ENCODE assay signal across 30 mouse cellular contexts in genomic region chr17:79236244-79236781, GRCm38 (mm10).
DNase-seq lines count a peak whose midpoint lies in the region; ATAC-seq and TF ChIP-seq lines count a peak whose summit lies in the region.
"Had no signal": no experiment of that assay in that cellular context is flagged by ENCODE, and none has a peak within 500 bp of the region (broad histone marks: within the 10 kb centered on the region; RNA-seq: fewer than 3 reads in every experiment).

No protein-coding gene starts in this region.

- H3K4me3 ChIP-seq in CH12.LX (replicated peaks in 1 of 3; ENCODE audit: low read depth in 2 of 3, low read length in 2 of 3, poor library complexity in 1 of 3), result no peak overlapping the region
- H3K4me3 ChIP-seq in bone marrow macrophage, adult 2 months (ENCODE audit: insufficient read depth, low read length), result peak overlapping the region; percentile 26; the same call in 1 of the 2 replicates
- H3K4me3 ChIP-seq: embryonic facial prominence, embryonic 12.5 days; embryonic facial prominence, embryonic 15.5 days; erythroblast, embryonic 14.5 days; forebrain, embryonic 10.5 days; forebrain, embryonic 13.5 days; gastrocnemius, adult 2 months; heart, adult 2 months; heart, embryonic 10.5 days; heart, embryonic 13.5 days had no signal

- H3K9ac ChIP-seq in CH12.LX (ENCODE audit: insufficient read depth, low read depth), result no peak overlapping the region
- H3K9ac ChIP-seq: embryonic facial prominence, embryonic 12.5 days; embryonic facial prominence, embryonic 15.5 days; forebrain, embryonic 13.5 days; heart, embryonic 13.5 days; hindbrain, embryonic 14.5 days had no signal

- H3K4me1 ChIP-seq in CH12.LX (ENCODE audit: control insufficient read depth in 1 of 2, insufficient read depth in 2 of 2), result peaks cover 0 to 5% of the 10 kb centered on the region in 2 experiments; a peak in 2 of 4 replicates
- peaks cover 16% of the 10 kb centered on the region for H3K4me1 ChIP-seq in bone marrow macrophage, adult 2 months (ENCODE audit: control insufficient read depth, insufficient read depth, low read length)
- H3K4me1 ChIP-seq: embryonic facial prominence, embryonic 12.5 days; embryonic facial prominence, embryonic 15.5 days; forebrain, embryonic 13.5 days; heart, embryonic 10.5 days; heart, embryonic 13.5 days had no signal

- H3K36me3 ChIP-seq in CH12.LX (replicated peaks in 1 of 2; ENCODE audit: control insufficient read depth in 1 of 2, insufficient read depth in 1 of 2, low read length in 1 of 2), result no peaks in the 10 kb centered on the region
- H3K36me3 ChIP-seq: embryonic facial prominence, embryonic 12.5 days; embryonic facial prominence, embryonic 15.5 days; forebrain, embryonic 10.5 days; heart, embryonic 10.5 days; heart, embryonic 13.5 days had no signal

- 0 out of 2 replicates have a peak, but pooled peaks have one; percentile 30 for ATAC-seq in erythroid progenitor cell, adult 5-6 weeks (replicated peaks; ENCODE audit: low FRiP score, poor library complexity, severe bottlenecking)
- ATAC-seq in megakaryocyte progenitor cell, adult 5-6 weeks (replicated peaks; ENCODE audit: poor library complexity), result peak; percentile 81
- no peak for ATAC-seq in activated CD4-positive, CD25-positive, alpha-beta regulatory T cell, adult 4 months
- no peak for ATAC-seq in frontal cortex, adult (ENCODE audit: low TSS enrichment)
- ATAC-seq: forebrain, embryonic 13.5 days; forebrain, embryonic 16.5 days; hindbrain, postnatal 0 days; intestine, postnatal 0 days; Patski had no signal

- no peaks in the 10 kb centered on the region for H3K27me3 ChIP-seq in CH12.LX (replicated peaks)
- H3K27me3 ChIP-seq: embryonic facial prominence, embryonic 12.5 days; embryonic facial prominence, embryonic 15.5 days; forebrain, embryonic 13.5 days; heart, embryonic 13.5 days; Patski had no signal

- dilution Hi-C loops in CH12.LX (cut with MboI; ENCODE audit: extremely low pct_ligation_motif_present, extremely low pct_unique_long_range_greater_than_20kb, low sequenced_read_pairs), result no loop called here

- peak; percentile 24 for DNase-seq in CH12.LX (ENCODE audit: extremely low read depth)
- no peak for DNase-seq in thymus, adult 18-20 months
- DNase-seq in urinary bladder, postnatal 4 days (ENCODE audit: low spot score in 2 of 2), result no peak
- DNase-seq: adrenal gland, adult 8-10 months; adrenal gland, postnatal 25 days; cerebellum, adult 18-20 months; cerebellum, adult 9-10 months; cerebellum, postnatal 14 days; gastrocnemius, adult 2 months; gastrocnemius, postnatal 14 days; heart, adult 2 months; heart, postnatal 14 days; heart, postnatal 4 days had no signal

- H3K79me2 ChIP-seq in CH12.LX (replicated peaks; ENCODE audit: control insufficient read depth, extremely low read depth, insufficient read depth, poor library complexity, severe bottlenecking), result no peaks in the 10 kb centered on the region

- no peaks in the 10 kb centered on the region for H3K9me3 ChIP-seq in CH12.LX (replicated peaks; ENCODE audit: low read length)
- H3K9me3 ChIP-seq: embryonic facial prominence, embryonic 12.5 days; embryonic facial prominence, embryonic 15.5 days; forebrain, embryonic 10.5 days; forebrain, embryonic 13.5 days; heart, embryonic 10.5 days; heart, embryonic 13.5 days had no signal

- H3K27ac ChIP-seq in CH12.LX (ENCODE audit: insufficient read depth, low read depth), result no peak overlapping the region
- no peak overlapping the region for H3K27ac ChIP-seq in bone marrow macrophage, adult 2 months (ENCODE audit: insufficient read depth, low read depth, low read length)
- H3K27ac ChIP-seq: embryonic facial prominence, embryonic 12.5 days; embryonic facial prominence, embryonic 15.5 days; forebrain, embryonic 10.5 days; forebrain, embryonic 13.5 days; gastrocnemius, adult 2 months; heart, adult 2 months; heart, embryonic 10.5 days; heart, embryonic 13.5 days; hindbrain, embryonic 14.5 days; hindbrain, postnatal 0 days had no signal

- peak overlapping the region; percentile 46 for H3K4me2 ChIP-seq in CH12.LX (ENCODE audit: insufficient read depth, low read depth, poor library complexity, severe bottlenecking)
- H3K4me2 ChIP-seq: embryonic facial prominence, embryonic 12.5 days; embryonic facial prominence, embryonic 15.5 days; forebrain, embryonic 13.5 days; heart, embryonic 13.5 days; hindbrain, embryonic 14.5 days had no signal

- TF ChIP-seq CTCF in CH12.LX (conservative IDR thresholded peaks at IDR 0.05 in 1 of 2, IDR thresholded peaks at IDR 0.05 in 1 of 2; ENCODE audit: low read depth in 2 of 2, low read length in 2 of 2), result no peak
- TF ChIP-seq CTCF in bone marrow macrophage, adult 2 months (IDR thresholded peaks at IDR 0.05; ENCODE audit: low read depth, low read length), result no peak

- in situ Hi-C loops in CH12.LX (cut with MboI; ENCODE audit: low pct_ligation_motif_present, low pct_unique_long_range_greater_than_20kb, low sequenced_read_pairs), result no loop called here

- no peak for TF ChIP-seq EP300 in CH12.LX (IDR thresholded peaks at IDR 0.05; ENCODE audit: low read length)

- TF ChIP-seq RAD21 in CH12.LX (IDR thresholded peaks at IDR 0.05; ENCODE audit: low read depth, low read length), result no peak

- no peak for TF ChIP-seq POLR2A in CH12.LX (IDR thresholded peaks at IDR 0.05; ENCODE audit: low read depth, low read length)
- TF ChIP-seq POLR2A in bone marrow macrophage, adult 2 months (IDR thresholded peaks at IDR 0.05; ENCODE audit: borderline replicate concordance, low read depth, low read length), result no peak

TF ChIP-seq in CH12.LX, 34 proteins besides CTCF, POLR2A, EP300 and RAD21:
- TF ChIP-seq MAFK (IDR thresholded peaks at IDR 0.05; ENCODE audit: insufficient replicate concordance, low read length) (peak; percentile 77), BHLHE40 (IDR thresholded peaks at IDR 0.05; ENCODE audit: low read depth, low read length) (no peak)

Comparison
In these comparisons a context has a peak if more than half of its experiments do, and no peak if none do; other contexts are left out.
1. ATAC-seq: peak in erythroid progenitor cell, adult 5-6 weeks (single experiment) and megakaryocyte progenitor cell, adult 5-6 weeks (single experiment); none in activated CD4-positive, CD25-positive, alpha-beta regulatory T cell, adult 4 months (single experiment) and frontal cortex, adult (single experiment).